Mouse (Mus musculus): ENCODE measurements around the gene Galns. TPM values are rescaled to one million over a fixed set of nuclear protein-coding genes. Genes with fewer than 3 reads are reported as not detected.

Galns gene
- polyA plus RNA-seq, 1 experiment: 20.4 TPM

GRCm38 (mm10) chr8:122586749-122587148 is 24.5 kb downstream of the Galns start:
- peak overlapping the region; percentile 95 for H3K27ac ChIP-seq (ENCODE audit: insufficient read depth, low read depth, low read length)
- H3K27me3 ChIP-seq (ENCODE audit: control insufficient read depth, insufficient read depth, low read length): no peaks in the 10 kb centered on the region
- WGBS: 39% methylated on average over 10 of the region's 10 CpGs
- no peaks in the 10 kb centered on the region for H3K36me3 ChIP-seq (ENCODE audit: control insufficient read depth, insufficient read depth, low read length)
- TF ChIP-seq POLR2A (IDR thresholded peaks at IDR 0.05; ENCODE audit: low read depth, low read length) (no peak), CTCF (IDR thresholded peaks at IDR 0.05; ENCODE audit: extremely low read depth, insufficient read length, insufficient replicate concordance, low read depth, low read length) (no peak)
- H3K4me3 ChIP-seq (ENCODE audit: low read depth, low read length): peak overlapping the region; percentile 12
- H3K4me1 ChIP-seq (ENCODE audit: control insufficient read depth, insufficient read depth, insufficient read length, low read length): peaks cover 41% of the 10 kb centered on the region

- Histone ChIP-seq H3K4me1 (ENCODE audit: control insufficient read depth, insufficient read depth, insufficient read length, low read length) (peaks cover 41% of the 10 kb centered on the region), H3K27ac (ENCODE audit: insufficient read depth, low read depth, low read length) (peak overlapping the region; percentile 95), H3K36me3 (ENCODE audit: control insufficient read depth, insufficient read depth, low read length) (no peaks in the 10 kb centered on the region), H3K4me3 (ENCODE audit: low read depth, low read length) (no peak overlapping the region), H3K27me3 (ENCODE audit: control insufficient read depth, insufficient read depth, low read length) (no peaks in the 10 kb centered on the region)
- 51% methylated on average over 7 of the region's 7 CpGs for WGBS
- TF ChIP-seq CTCF (IDR thresholded peaks at IDR 0.05; ENCODE audit: extremely low read depth, insufficient read length, insufficient replicate concordance, low read depth, low read length) (no peak), POLR2A (IDR thresholded peaks at IDR 0.05; ENCODE audit: low read depth, low read length) (no peak)
These were observed 25.1 kb downstream of the Galns start for GRCm38 (mm10) chr8:122586171-122586570.

GRCm38 (mm10) chr8:122585411-122585891 is 25.8 kb downstream of the Galns start:
- H3K4me1 ChIP-seq (ENCODE audit: control insufficient read depth, insufficient read depth, insufficient read length, low read length): peaks cover 41% of the 10 kb centered on the region
- no peaks in the 10 kb centered on the region for H3K36me3 ChIP-seq (ENCODE audit: control insufficient read depth, insufficient read depth, low read length)
- no peaks in the 10 kb centered on the region for H3K27me3 ChIP-seq (ENCODE audit: control insufficient read depth, insufficient read depth, low read length)
- peak overlapping the region; percentile 95 for H3K27ac ChIP-seq (ENCODE audit: insufficient read depth, low read depth, low read length)
- 20% methylated on average over 14 of the region's 14 CpGs for WGBS
- peak overlapping the region; percentile 42 for H3K4me3 ChIP-seq (ENCODE audit: low read depth, low read length)
- TF ChIP-seq POLR2A (IDR thresholded peaks at IDR 0.05; ENCODE audit: low read depth, low read length): no peak
- no peak for TF ChIP-seq CTCF (IDR thresholded peaks at IDR 0.05; ENCODE audit: extremely low read depth, insufficient read length, insufficient replicate concordance, low read depth, low read length)

- no peak for TF ChIP-seq POLR2A (IDR thresholded peaks at IDR 0.05; ENCODE audit: low read depth, low read length)
- TF ChIP-seq CTCF (IDR thresholded peaks at IDR 0.05; ENCODE audit: extremely low read depth, insufficient read length, insufficient replicate concordance, low read depth, low read length): no peak
- Histone ChIP-seq H3K4me3 (ENCODE audit: low read depth, low read length) (peak overlapping the region; percentile 12; the same call in 1 of the 2 replicates), H3K4me1 (ENCODE audit: control insufficient read depth, insufficient read depth, insufficient read length, low read length) (peaks cover 41% of the 10 kb centered on the region), H3K36me3 (ENCODE audit: control insufficient read depth, insufficient read depth, low read length) (no peaks in the 10 kb centered on the region), H3K27me3 (ENCODE audit: control insufficient read depth, insufficient read depth, low read length) (no peaks in the 10 kb centered on the region), H3K27ac (ENCODE audit: insufficient read depth, low read depth, low read length) (peak overlapping the region; percentile 95)
- 43% methylated on average over 9 of the region's 9 CpGs for WGBS
These were observed 26.3 kb downstream of the Galns start for GRCm38 (mm10) chr8:122584981-122585380.

- 79% methylated on average over 15 of the region's 15 CpGs for WGBS
- H3K36me3 ChIP-seq (ENCODE audit: control insufficient read depth, insufficient read depth, low read length): no peaks in the 10 kb centered on the region
These were observed 30.3 kb downstream of the Galns start for GRCm38 (mm10) chr8:122580926-122581325.

GRCm38 (mm10) chr8:122579196-122579595 is 32.1 kb downstream of the Galns start:
- 71% methylated on average over 7 of the region's 7 CpGs for WGBS
- Histone ChIP-seq H3K4me3 (ENCODE audit: low read depth, low read length) (no peak overlapping the region), H3K27me3 (ENCODE audit: control insufficient read depth, insufficient read depth, low read length) (no peaks in the 10 kb centered on the region), H3K36me3 (ENCODE audit: control insufficient read depth, insufficient read depth, low read length) (no peaks in the 10 kb centered on the region), H3K4me1 (ENCODE audit: control insufficient read depth, insufficient read depth, insufficient read length, low read length) (peaks cover 29% of the 10 kb centered on the region), H3K27ac (ENCODE audit: insufficient read depth, low read depth, low read length) (no peak overlapping the region)
- TF ChIP-seq POLR2A (IDR thresholded peaks at IDR 0.05; ENCODE audit: low read depth, low read length): no peak
- no peak for TF ChIP-seq CTCF (IDR thresholded peaks at IDR 0.05; ENCODE audit: extremely low read depth, insufficient read length, insufficient replicate concordance, low read depth, low read length)

More at GRCm38 (mm10) chr8:122580926-122581325, 30.3 kb downstream of the Galns start:
- Histone ChIP-seq H3K4me1 (ENCODE audit: control insufficient read depth, insufficient read depth, insufficient read length, low read length) (peaks cover 30% of the 10 kb centered on the region), H3K27ac (ENCODE audit: insufficient read depth, low read depth, low read length) (no peak overlapping the region), H3K27me3 (ENCODE audit: control insufficient read depth, insufficient read depth, low read length) (no peaks in the 10 kb centered on the region), H3K4me3 (ENCODE audit: low read depth, low read length) (no peak overlapping the region)
- TF ChIP-seq CTCF (IDR thresholded peaks at IDR 0.05; ENCODE audit: extremely low read depth, insufficient read length, insufficient replicate concordance, low read depth, low read length) (no peak), POLR2A (IDR thresholded peaks at IDR 0.05; ENCODE audit: low read depth, low read length) (no peak)

GRCm38 (mm10) chr8:122577116-122577515 is 34.1 kb downstream of the Galns start:
- WGBS: 59% methylated on average over 10 of the region's 10 CpGs
- H3K4me3 ChIP-seq (ENCODE audit: low read depth, low read length): peak overlapping the region; percentile 87; the same call in 1 of the 2 replicates

More at GRCm38 (mm10) chr8:122577116-122577515, 34.1 kb downstream of the Galns start:
- Histone ChIP-seq H3K27me3 (ENCODE audit: control insufficient read depth, insufficient read depth, low read length) (no peaks in the 10 kb centered on the region), H3K27ac (ENCODE audit: insufficient read depth, low read depth, low read length) (no peak overlapping the region), H3K4me1 (ENCODE audit: control insufficient read depth, insufficient read depth, insufficient read length, low read length) (peaks cover 26% of the 10 kb centered on the region), H3K36me3 (ENCODE audit: control insufficient read depth, insufficient read depth, low read length) (peaks cover 5% of the 10 kb centered on the region; the same call in 1 of the 2 replicates)
- no peak for TF ChIP-seq POLR2A (IDR thresholded peaks at IDR 0.05; ENCODE audit: low read depth, low read length)
- TF ChIP-seq CTCF (IDR thresholded peaks at IDR 0.05; ENCODE audit: extremely low read depth, insufficient read length, insufficient replicate concordance, low read depth, low read length): no peak
